Mouse (Mus musculus) heart, postnatal 0 days (tissue): ENCODE data around the gene Irx4. TPM values are rescaled to one million over a fixed set of nuclear protein-coding genes. Genes with fewer than 3 reads are reported as not detected.

ENCODE experiments used
- ATAC-seq: fragments of 200-750 bp; cut with Nextera tagmentation; 2 replicates; pipeline ENCODE4 v1.8.0; 2017; ENCODE audit warnings: low read depth, moderate number of reproducible peaks, moderate library complexity; ENCODE audit not compliant: insufficient read depth
- DNase-seq: peaks from one replicate; pipeline ENCODE4 v3.0.0-alpha.2; 2016; ENCODE audit warnings: low spot score
- H3K27ac ChIP-seq: fragments of 300-500 bp; sonication (generic); 2 replicates; pipeline ENCODE4 v1.5.1; 2014; ENCODE audit warnings: low read depth, mild to moderate bottlenecking
- H3K27me3 ChIP-seq: fragments of 300-500 bp; sonication (generic); 2 replicates; pipeline ENCODE4 v1.6.1; 2014; ENCODE audit warnings: low read length, mixed read lengths; ENCODE audit not compliant: control insufficient read depth, insufficient read depth
- H3K36me3 ChIP-seq: fragments of 300-500 bp; sonication (generic); replicated peaks from 2 replicates; pipeline ENCODE4 v1.6.1; 2014; ENCODE audit warnings: low read length, mixed read lengths; ENCODE audit not compliant: control insufficient read depth, insufficient read depth
- H3K4me1 ChIP-seq: fragments of 300-500 bp; sonication (generic); 2 replicates; pipeline ENCODE4 v1.6.1; 2014; ENCODE audit warnings: antibody characterized with exemption; ENCODE audit not compliant: control insufficient read depth, insufficient read depth
- H3K4me2 ChIP-seq: fragments of 300-500 bp; sonication (generic); 2 replicates; pipeline ENCODE4 v1.6.1; 2014; ENCODE audit warnings: low read depth, mild to moderate bottlenecking, low read length, moderate library complexity
- H3K4me3 ChIP-seq: fragments of 300-500 bp; sonication (generic); 2 replicates; pipeline ENCODE4 v1.5.1; 2014; ENCODE audit warnings: low read depth, low read length
- H3K9ac ChIP-seq: fragments of 300-500 bp; sonication (generic); replicated peaks from 2 replicates; pipeline ENCODE4 v1.6.1; 2014; ENCODE audit warnings: low read depth, low read length, mixed read lengths
- H3K9me3 ChIP-seq: fragments of 300-500 bp; sonication (generic); replicated peaks from 2 replicates; pipeline ENCODE4 v1.6.1; 2016; ENCODE audit warnings: low read length; ENCODE audit not compliant: control insufficient read depth
- CTCF ChIP-seq: IDR thresholded peaks from 2 replicates; pipeline ENCODE4 v1.5.1; 2016; ENCODE audit warnings: antibody characterized with exemption, control low read depth, low read depth
- EP300 ChIP-seq: IDR thresholded peaks from 2 replicates; pipeline ENCODE4 v1.6.1; 2016; ENCODE audit warnings: antibody characterized with exemption, low read depth
- WGBS: fragments of 180-500 bp; shearing (Covaris S2); extraction: QIAGEN DNeasy Blood & Tissue Kit; methylation state at CpG from one replicate; pipeline ENCODE4 v1.1.7; 2014; 5-methylcytosine and 5-hydroxymethylcytosine counted together
- polyA plus RNA-seq: library from polyadenylated mRNA; unstranded; fragments of >200 nt; fragmentation: Nextera tagmentation; extraction: Ambion mirVana; gene quantifications from 2 replicates; pipeline ENCODE4 v1.2.1, GENCODE M21; 2015
- total RNA-seq: library from RNA; depleted of rRNA; stranded (reverse); fragments of >200 nt; gene quantifications from 2 replicates; pipeline ENCODE4 v1.2.3, GENCODE M21; 2014; ENCODE audit warnings: low replicate concordance; rRNA removed

The Irx4 gene
- total and polyA plus RNA-seq, 2 experiments from 2014 or later: 54.9 to 85.4 TPM

- DNase-seq: peak; percentile 57
- H3K27me3 ChIP-seq: no peaks in the 10 kb centered on the region
- peak; percentile 88 for ATAC-seq
- no peak overlapping the region for H3K4me2 ChIP-seq
- H3K9ac ChIP-seq: no peak overlapping the region
- H3K4me1 ChIP-seq: no peaks in the 10 kb centered on the region
- WGBS: 46% methylated on average over 8 of the region's 8 CpGs
- no peaks in the 10 kb centered on the region for H3K9me3 ChIP-seq
- TF ChIP-seq EP300 (no peak), CTCF (peak; percentile 92)
- H3K4me3 ChIP-seq: no peak overlapping the region
- H3K27ac ChIP-seq: no peak overlapping the region
- H3K36me3 ChIP-seq: no peaks in the 10 kb centered on the region
Observed at GRCm38 (mm10) chr13:73310183-73310929, 50.1 kb downstream of the Irx4 start.

Other genes starting within 250 kb of the Irx4 start
- 62.9 and 102 TPM in 2 replicates for gene Mrpl36, start 68.0 kb downstream of the Irx4 start, total RNA-seq
- gene Mrpl36, start 68.0 kb downstream of the Irx4 start, polyA plus RNA-seq: 130 and 135 TPM in 2 replicates
- 333 and 427 TPM in 2 replicates for gene Ndufs6, start 68.1 kb downstream of the Irx4 start, total RNA-seq
- gene Ndufs6, start 68.1 kb downstream of the Irx4 start, polyA plus RNA-seq: 1,466 and 1,522 TPM in 2 replicates
- 22.2 and 36.3 TPM in 2 replicates for gene Lpcat1, start 206.7 kb downstream of the Irx4 start, total RNA-seq
- 7.7 and 7.8 TPM in 2 replicates for gene Lpcat1, start 206.7 kb downstream of the Irx4 start, polyA plus RNA-seq